Mouse (Mus musculus) frontal cortex, adult 2 months (tissue): ENCODE data around the gene Sfrp2. TPM values are rescaled to one million over a fixed set of nuclear protein-coding genes. Genes with fewer than 3 reads are reported as not detected.

Source experiments
- DNase-seq, 2 experiments: peaks; one replicate each; pipeline ENCODE4 v3.0.0; 2022; ENCODE audit warnings: low spot score in 1 of 2; ENCODE audit errors: extremely low spot score in 1 of 2
- polyA plus RNA-seq: library from polyadenylated mRNA; depleted of rRNA; stranded (reverse); fragments of >200 nt; gene quantifications from 2 replicates; pipeline ENCODE4 v1.2.3, GENCODE M21; 2012; rRNA removed

Gene Sfrp2
- 8.2 and 10.2 TPM in 2 replicates for polyA plus RNA-seq

GRCm38 (mm10) chr3:83765871-83766725 is at the start of gene Sfrp2:
TSS of gene Sfrp2 (plus strand) at chr3:83766321.
- peak in 1 of 2 experiments; percentile 18 for DNase-seq

GRCm38 (mm10) chr3:83717643-83718231 is 48.4 kb upstream of the Sfrp2 start:
- no peak for DNase-seq

GRCm38 (mm10) chr3:83718662-83719061 is 47.5 kb upstream of the Sfrp2 start:
- no peak for DNase-seq

GRCm38 (mm10) chr3:83728223-83728622 is 37.9 kb upstream of the Sfrp2 start:
- DNase-seq, result no peak

GRCm38 (mm10) chr3:83728675-83729390 is 37.3 kb upstream of the Sfrp2 start:
- DNase-seq, result no peak

- DNase-seq, result no peak
These were observed 32.1 kb upstream of the Sfrp2 start for GRCm38 (mm10) chr3:83733985-83734384.

- no peak for DNase-seq
These were observed 29.1 kb upstream of the Sfrp2 start for GRCm38 (mm10) chr3:83736980-83737379.

GRCm38 (mm10) chr3:83740246-83740645 is 25.9 kb upstream of the Sfrp2 start:
- no peak for DNase-seq

GRCm38 (mm10) chr3:83747276-83747675 is 18.8 kb upstream of the Sfrp2 start:
- DNase-seq, result no peak

- no peak for DNase-seq
These were observed 18.2 kb upstream of the Sfrp2 start for GRCm38 (mm10) chr3:83747895-83748294.

- peak in 1 of 2 experiments; percentile 35 for DNase-seq
These were observed 14.5 kb upstream of the Sfrp2 start for GRCm38 (mm10) chr3:83751625-83752024.

GRCm38 (mm10) chr3:83752196-83752595 is 13.9 kb upstream of the Sfrp2 start:
- no peak for DNase-seq

GRCm38 (mm10) chr3:83755043-83755635 is 11.0 kb upstream of the Sfrp2 start:
- no peak for DNase-seq

- no peak for DNase-seq
These were observed 10.5 kb upstream of the Sfrp2 start for GRCm38 (mm10) chr3:83755666-83756065.

GRCm38 (mm10) chr3:83762361-83762760 is 3.8 kb upstream of the Sfrp2 start:
- DNase-seq, result no peak

GRCm38 (mm10) chr3:83763551-83764548 is 2.3 kb upstream of the Sfrp2 start:
- peak; percentile 23 to 78 for DNase-seq

GRCm38 (mm10) chr3:83766726-83767070 is 577 bp downstream of the Sfrp2 start:
- no peak for DNase-seq

- DNase-seq, result no peak
These were observed 1.0 kb downstream of the Sfrp2 start for GRCm38 (mm10) chr3:83767121-83767520.

GRCm38 (mm10) chr3:83768293-83769035 is 2.3 kb downstream of the Sfrp2 start:
- DNase-seq, result no peak
